Comparison of ENCODE assay signal across 15 mouse cellular contexts in genomic region chr4:71953441-71953840, GRCm38 (mm10).
DNase-seq lines count a peak whose midpoint lies in the region.
"Had no signal": no experiment of that assay in that cellular context is flagged by ENCODE, and none has a peak within 500 bp of the region (broad histone marks: within the 10 kb centered on the region; RNA-seq: fewer than 3 reads in every experiment).

No protein-coding gene starts in this region.

- DNase-seq in left cerebral cortex, adult 11 months (ENCODE audit: low spot score) = peak; percentile 14
- no peak for DNase-seq in left cerebral cortex, postnatal 4 days
- DNase-seq in left cerebral cortex, postnatal 14 days (ENCODE audit: low spot score in 2 of 2) = peak; percentile 3 to 39
- no peak for DNase-seq in left cerebral cortex, adult 8-10 months (ENCODE audit: low spot score in 2 of 2)
- peak; percentile 60 for DNase-seq in telencephalon, adult 2 months (ENCODE audit: low read depth, low spot score)
- DNase-seq in gastrocnemius, postnatal 10 days = no peak
- DNase-seq: adrenal gland, adult 2 months; adrenal gland, postnatal 14 days; cerebellum, adult 11-12 months; cerebellum, adult 8-10 months; cerebellum, postnatal 10 days; cerebellum, postnatal 36 days; embryo, embryonic 11 days; gastrocnemius, postnatal 14 days; heart, adult 11 months had no signal

- intact Hi-C loops in left cerebral cortex, postnatal 4 days (cut with DNase I) = no loop called here
- intact Hi-C loops in left cerebral cortex, postnatal 14 days (cut with DNase I) = no loop called here

Comparison
In these comparisons a context has a peak if more than half of its experiments do, and no peak if none do; other contexts are left out.
1. DNase-seq: peak in left cerebral cortex, adult 11 months (single experiment), left cerebral cortex, postnatal 14 days (2 of 2) and telencephalon, adult 2 months (single experiment); none in left cerebral cortex, postnatal 4 days (single experiment), left cerebral cortex, adult 8-10 months (0 of 2) and gastrocnemius, postnatal 10 days (single experiment).